Mouse (Mus musculus): Measurements from ENCODE around the gene Macf1. TPM values are rescaled to one million over a fixed set of nuclear protein-coding genes. Genes with fewer than 3 reads are reported as not detected.

The Macf1 gene
- total and polyA plus RNA-seq, 2 experiments from 2014 or later: 57.3 to 243 TPM

- TF ChIP-seq CTCF (IDR thresholded peaks at IDR 0.05; ENCODE audit: low read depth): no peak
- WGBS: 84% methylated on average over 3 of the region's 3 CpGs
- Histone ChIP-seq H3K4me2 (ENCODE audit: low read depth, low read length) (no peak overlapping the region), H3K36me3 (ENCODE audit: insufficient read depth, low read length) (no peaks in the 10 kb centered on the region), H3K9me3 (ENCODE audit: low read length) (no peaks in the 10 kb centered on the region), H3K9ac (replicated peaks; ENCODE audit: low read length) (no peak overlapping the region), H3K27me3 (ENCODE audit: insufficient read depth, low read length) (no peaks in the 10 kb centered on the region), H3K4me1 (ENCODE audit: insufficient read depth, low read length) (peaks cover 8% of the 10 kb centered on the region; the same call in 1 of the 2 replicates), H3K27ac (no peak overlapping the region), H3K4me3 (ENCODE audit: low read length) (no peak overlapping the region)
- ATAC-seq (no peak), DNase-seq (ENCODE audit: low spot score) (no peak)
These were observed 121.9 kb downstream of the Macf1 start for GRCm38 (mm10) chr4:123562177-123562815.

- DNase-seq (ENCODE audit: low spot score) (no peak), ATAC-seq (no peak)
- Histone ChIP-seq H3K4me1 (ENCODE audit: insufficient read depth, low read length) (peaks cover 8% of the 10 kb centered on the region; the same call in 1 of the 2 replicates), H3K36me3 (ENCODE audit: insufficient read depth, low read length) (no peaks in the 10 kb centered on the region), H3K4me2 (ENCODE audit: low read depth, low read length) (no peak overlapping the region), H3K27ac (no peak overlapping the region), H3K9ac (replicated peaks; ENCODE audit: low read length) (no peak overlapping the region), H3K27me3 (ENCODE audit: insufficient read depth, low read length) (no peaks in the 10 kb centered on the region), H3K4me3 (ENCODE audit: low read length) (no peak overlapping the region), H3K9me3 (ENCODE audit: low read length) (no peaks in the 10 kb centered on the region)
- 91% methylated on average over 4 of the region's 4 CpGs for WGBS
- TF ChIP-seq CTCF (IDR thresholded peaks at IDR 0.05; ENCODE audit: low read depth): no peak
These were observed 123.3 kb downstream of the Macf1 start for GRCm38 (mm10) chr4:123560896-123561295.

GRCm38 (mm10) chr4:123558496-123558895, 125.7 kb downstream of the Macf1 start:
- no peak overlapping the region for H3K27ac ChIP-seq
- H3K36me3 ChIP-seq (ENCODE audit: insufficient read depth, low read length): no peaks in the 10 kb centered on the region
- DNase-seq (ENCODE audit: low spot score) (no peak), ATAC-seq (no peak)
- no peaks in the 10 kb centered on the region for H3K27me3 ChIP-seq (ENCODE audit: insufficient read depth, low read length)
- 85% methylated on average over 2 of the region's 2 CpGs for WGBS
- TF ChIP-seq CTCF (IDR thresholded peaks at IDR 0.05; ENCODE audit: low read depth): no peak
- no peaks in the 10 kb centered on the region for H3K9me3 ChIP-seq (ENCODE audit: low read length)
- no peak overlapping the region for H3K9ac ChIP-seq (replicated peaks; ENCODE audit: low read length)
- no peak overlapping the region for H3K4me3 ChIP-seq (ENCODE audit: low read length)
- H3K4me2 ChIP-seq (ENCODE audit: low read depth, low read length): no peak overlapping the region
- H3K4me1 ChIP-seq (ENCODE audit: insufficient read depth, low read length): no peaks in the 10 kb centered on the region; the same call in 1 of the 2 replicates

- no peak overlapping the region for H3K4me2 ChIP-seq (ENCODE audit: low read depth, low read length)
- no peak for TF ChIP-seq CTCF (IDR thresholded peaks at IDR 0.05; ENCODE audit: low read depth)
- no peak overlapping the region for H3K4me3 ChIP-seq (ENCODE audit: low read length)
- no peak overlapping the region for H3K9ac ChIP-seq (replicated peaks; ENCODE audit: low read length)
- no peaks in the 10 kb centered on the region for H3K27me3 ChIP-seq (ENCODE audit: insufficient read depth, low read length)
- H3K4me1 ChIP-seq (ENCODE audit: insufficient read depth, low read length): no peaks in the 10 kb centered on the region; the same call in 1 of the 2 replicates
- no peaks in the 10 kb centered on the region for H3K9me3 ChIP-seq (ENCODE audit: low read length)
- no peak for DNase-seq (ENCODE audit: low spot score)
- no peak for ATAC-seq
- H3K36me3 ChIP-seq (ENCODE audit: insufficient read depth, low read length): no peaks in the 10 kb centered on the region
- no peak overlapping the region for H3K27ac ChIP-seq
These were observed 128.9 kb downstream of the Macf1 start for GRCm38 (mm10) chr4:123555251-123555650.

GRCm38 (mm10) chr4:123552689-123553088, 131.5 kb downstream of the Macf1 start:
- no peaks in the 10 kb centered on the region for H3K36me3 ChIP-seq (ENCODE audit: insufficient read depth, low read length)
- WGBS: 53% methylated on average over 3 of the region's 3 CpGs
- H3K9me3 ChIP-seq (ENCODE audit: low read length): no peaks in the 10 kb centered on the region
- no peaks in the 10 kb centered on the region for H3K27me3 ChIP-seq (ENCODE audit: insufficient read depth, low read length)
- H3K4me2 ChIP-seq (ENCODE audit: low read depth, low read length): no peak overlapping the region
- no peak overlapping the region for H3K9ac ChIP-seq (replicated peaks; ENCODE audit: low read length)
- no peak overlapping the region for H3K27ac ChIP-seq
- H3K4me3 ChIP-seq (ENCODE audit: low read length): no peak overlapping the region
- ATAC-seq: no peak
- DNase-seq (ENCODE audit: low spot score): no peak
- no peak for TF ChIP-seq CTCF (IDR thresholded peaks at IDR 0.05; ENCODE audit: low read depth)
- H3K4me1 ChIP-seq (ENCODE audit: insufficient read depth, low read length): no peaks in the 10 kb centered on the region; the same call in 1 of the 2 replicates

- Histone ChIP-seq H3K4me2 (ENCODE audit: low read depth, low read length) (no peak overlapping the region), H3K36me3 (ENCODE audit: insufficient read depth, low read length) (no peaks in the 10 kb centered on the region), H3K9me3 (ENCODE audit: low read length) (no peaks in the 10 kb centered on the region), H3K4me3 (ENCODE audit: low read length) (no peak overlapping the region), H3K27me3 (ENCODE audit: insufficient read depth, low read length) (no peaks in the 10 kb centered on the region), H3K27ac (no peak overlapping the region), H3K4me1 (ENCODE audit: insufficient read depth, low read length) (no peaks in the 10 kb centered on the region), H3K9ac (replicated peaks; ENCODE audit: low read length) (no peak overlapping the region)
- ATAC-seq (no peak), DNase-seq (ENCODE audit: low spot score) (no peak)
- TF ChIP-seq CTCF (IDR thresholded peaks at IDR 0.05; ENCODE audit: low read depth): no peak
- WGBS: 88% methylated on average over 3 of the region's 3 CpGs
These were observed 135.8 kb downstream of the Macf1 start for GRCm38 (mm10) chr4:123548317-123548716.

GRCm38 (mm10) chr4:123543691-123544090, 140.5 kb downstream of the Macf1 start:
- H3K27ac ChIP-seq: no peak overlapping the region
- DNase-seq (ENCODE audit: low spot score) (no peak), ATAC-seq (no peak)
- no peak for TF ChIP-seq CTCF (IDR thresholded peaks at IDR 0.05; ENCODE audit: low read depth)
- H3K4me2 ChIP-seq (ENCODE audit: low read depth, low read length): no peak overlapping the region
- H3K4me1 ChIP-seq (ENCODE audit: insufficient read depth, low read length): no peaks in the 10 kb centered on the region
- H3K9me3 ChIP-seq (ENCODE audit: low read length): no peaks in the 10 kb centered on the region
- H3K4me3 ChIP-seq (ENCODE audit: low read length): no peak overlapping the region
- H3K27me3 ChIP-seq (ENCODE audit: insufficient read depth, low read length): no peaks in the 10 kb centered on the region
- no peak overlapping the region for H3K9ac ChIP-seq (replicated peaks; ENCODE audit: low read length)
- no peaks in the 10 kb centered on the region; the same call in 1 of the 2 replicates for H3K36me3 ChIP-seq (ENCODE audit: insufficient read depth, low read length)
